Mouse (Mus musculus) kidney, embryonic 15.5 days (tissue): ENCODE results near the gene Sap30. TPM values are rescaled to one million over a fixed set of nuclear protein-coding genes. Genes with fewer than 3 reads are reported as not detected.
"Not testable (repeated sequence)": the region's sequence is repeated elsewhere in the genome, so short reads cannot be mapped to it uniquely, and the experiment has no call there.

Source experiments
- ATAC-seq: fragments of 200-750 bp; cut with Nextera tagmentation; replicated peaks from 2 replicates; pipeline ENCODE4 v1.8.0; 2017; ENCODE audit warnings: moderate TSS enrichment; ENCODE audit not compliant: low FRiP score
- H3K27ac ChIP-seq: fragments of 300-500 bp; sonication (generic); 2 replicates; pipeline ENCODE4 v1.5.1; 2015; ENCODE audit warnings: mild to moderate bottlenecking, inconsistent platforms
- H3K27me3 ChIP-seq: fragments of 300-500 bp; sonication (generic); 2 replicates; pipeline ENCODE4 v1.6.1; 2015; ENCODE audit warnings: inconsistent platforms
- H3K36me3 ChIP-seq: fragments of 300-500 bp; sonication (generic); 2 replicates; pipeline ENCODE4 v1.6.1; 2015; ENCODE audit warnings: inconsistent platforms
- H3K4me1 ChIP-seq: fragments of 300-500 bp; sonication (generic); 2 replicates; pipeline ENCODE4 v1.6.1; 2015; ENCODE audit warnings: inconsistent platforms
- H3K4me2 ChIP-seq: fragments of 300-500 bp; sonication (generic); 2 replicates; pipeline ENCODE4 v1.6.1; 2015; ENCODE audit warnings: moderate library complexity, mild to moderate bottlenecking, inconsistent platforms
- H3K4me3 ChIP-seq: fragments of 300-500 bp; sonication (generic); replicated peaks from 2 replicates; pipeline ENCODE4 v1.5.1; 2015; ENCODE audit warnings: mild to moderate bottlenecking, inconsistent platforms
- H3K9ac ChIP-seq: fragments of 300-500 bp; sonication (generic); 2 replicates; pipeline ENCODE4 v1.6.1; 2015; ENCODE audit warnings: mild to moderate bottlenecking, inconsistent platforms
- H3K9me3 ChIP-seq: fragments of 300-500 bp; sonication (generic); replicated peaks from 2 replicates; pipeline ENCODE4 v1.6.1; 2016; ENCODE audit warnings: inconsistent platforms
- WGBS: fragments of 180-500 bp; shearing (Covaris S2); methylation state at CpG from one replicate; pipeline ENCODE4 v1.1.7; 2015; ENCODE audit warnings: mixed read lengths; 5-methylcytosine and 5-hydroxymethylcytosine counted together
- polyA plus RNA-seq: library from polyadenylated mRNA; unstranded; fragments of >200 nt; fragmentation: Nextera tagmentation; extraction: Ambion mirVana; gene quantifications from 2 replicates; pipeline ENCODE4 v1.2.1, GENCODE M21; 2015

Gene Sap30
- polyA plus RNA-seq, 1 experiment from 2014 or later: 35.9 TPM

GRCm38 (mm10) chr8:57457942-57458341, 29.7 kb downstream of the Sap30 start:
- Histone ChIP-seq H3K4me2 (no peak overlapping the region), H3K9me3 (no peaks in the 10 kb centered on the region), H3K4me3 (no peak overlapping the region), H3K4me1 (no peaks in the 10 kb centered on the region), H3K27me3 (no peaks in the 10 kb centered on the region), H3K27ac (no peak overlapping the region), H3K9ac (no peak overlapping the region), H3K36me3 (no peaks in the 10 kb centered on the region)
- 66% methylated on average over 3 of the region's 3 CpGs for WGBS
- no peak for ATAC-seq

- no peak overlapping the region for H3K4me2 ChIP-seq
- H3K36me3 ChIP-seq: no peaks in the 10 kb centered on the region
- ATAC-seq: no peak
- no peak overlapping the region for H3K4me3 ChIP-seq
- no peak overlapping the region for H3K27ac ChIP-seq
- WGBS: 86% methylated on average over 6 of the region's 6 CpGs
- no peaks in the 10 kb centered on the region for H3K9me3 ChIP-seq
- H3K9ac ChIP-seq: no peak overlapping the region
- no peaks in the 10 kb centered on the region for H3K4me1 ChIP-seq
- H3K27me3 ChIP-seq: no peaks in the 10 kb centered on the region
These were observed 30.5 kb downstream of the Sap30 start for GRCm38 (mm10) chr8:57457152-57457551.

- Histone ChIP-seq H3K9ac (no peak within 1 kb of the TSS), H3K4me3 (no peak within 1 kb of the TSS), H3K4me1 (no peaks in the 10 kb centered on the region), H3K9me3 (no peaks in the 10 kb centered on the region), H3K36me3 (no peaks in the 10 kb centered on the region), H3K27me3 (no peaks in the 10 kb centered on the region), H3K27ac (no peak within 1 kb of the TSS), H3K4me2 (no peak within 1 kb of the TSS)
- 72% methylated on average over 3 of the region's 3 CpGs for WGBS
- no peak for ATAC-seq
These were observed 31.9 kb downstream of the Sap30 start, which contains the start of gene Scrg1 for GRCm38 (mm10) chr8:57455765-57456164. Scrg1 (plus strand) TSS chr8:57455923.

- H3K9ac ChIP-seq: no peak overlapping the region
- 87% methylated on average over 2 of the region's 2 CpGs for WGBS
- H3K27ac ChIP-seq: no peak overlapping the region
- H3K36me3 ChIP-seq: no peaks in the 10 kb centered on the region
- no peak overlapping the region for H3K4me3 ChIP-seq
- H3K4me2 ChIP-seq: no peak overlapping the region
- ATAC-seq: no peak
- no peaks in the 10 kb centered on the region for H3K27me3 ChIP-seq
- no peaks in the 10 kb centered on the region for H3K9me3 ChIP-seq
- no peaks in the 10 kb centered on the region for H3K4me1 ChIP-seq
These were observed 34.3 kb downstream of the Sap30 start for GRCm38 (mm10) chr8:57453361-57453760.

- ATAC-seq: no peak
- Histone ChIP-seq H3K27me3 (no peaks in the 10 kb centered on the region), H3K9ac (no peak overlapping the region), H3K4me3 (no peak overlapping the region), H3K36me3 (no peaks in the 10 kb centered on the region), H3K4me2 (no peak overlapping the region), H3K27ac (no peak overlapping the region), H3K4me1 (no peaks in the 10 kb centered on the region), H3K9me3 (no peaks in the 10 kb centered on the region)
- WGBS: 96% methylated on average over 4 of the region's 4 CpGs
These were observed 35.8 kb downstream of the Sap30 start for GRCm38 (mm10) chr8:57451896-57452295.

GRCm38 (mm10) chr8:57450726-57451125, 36.9 kb downstream of the Sap30 start:
- no peaks in the 10 kb centered on the region for H3K9me3 ChIP-seq
- no peak overlapping the region for H3K9ac ChIP-seq
- ATAC-seq: no peak
- WGBS: 75% methylated on average over 7 of the region's 7 CpGs
- no peaks in the 10 kb centered on the region for H3K36me3 ChIP-seq
- H3K4me1 ChIP-seq: no peaks in the 10 kb centered on the region
- H3K4me3 ChIP-seq: no peak overlapping the region
- H3K4me2 ChIP-seq: no peak overlapping the region
- H3K27me3 ChIP-seq: no peaks in the 10 kb centered on the region
- no peak overlapping the region for H3K27ac ChIP-seq

GRCm38 (mm10) chr8:57445901-57446300, 41.8 kb downstream of the Sap30 start:
- not testable (repeated sequence) for H3K9me3 ChIP-seq, H3K27me3 ChIP-seq, H3K4me3 ChIP-seq, H3K9ac ChIP-seq, ATAC-seq, H3K27ac ChIP-seq, H3K4me1 ChIP-seq, H3K36me3 ChIP-seq, H3K4me2 ChIP-seq
- 84% methylated on average over 5 of the region's 5 CpGs for WGBS

- no peaks in the 10 kb centered on the region for H3K36me3 ChIP-seq
- H3K27ac ChIP-seq: no peak overlapping the region
- 78% methylated on average over 4 of the region's 4 CpGs for WGBS
- no peaks in the 10 kb centered on the region for H3K9me3 ChIP-seq
- ATAC-seq: no peak
- no peak overlapping the region for H3K9ac ChIP-seq
- H3K4me2 ChIP-seq: no peak overlapping the region
- no peaks in the 10 kb centered on the region for H3K27me3 ChIP-seq
- no peak overlapping the region for H3K4me3 ChIP-seq
- no peaks in the 10 kb centered on the region for H3K4me1 ChIP-seq
These were observed 44.4 kb downstream of the Sap30 start for GRCm38 (mm10) chr8:57443289-57443688.

GRCm38 (mm10) chr8:57441556-57441955, 46.1 kb downstream of the Sap30 start:
- Histone ChIP-seq H3K4me3 (no peak overlapping the region), H3K9me3 (no peaks in the 10 kb centered on the region), H3K27me3 (no peaks in the 10 kb centered on the region), H3K36me3 (no peaks in the 10 kb centered on the region), H3K27ac (no peak overlapping the region), H3K4me1 (no peaks in the 10 kb centered on the region), H3K4me2 (no peak overlapping the region), H3K9ac (no peak overlapping the region)
- WGBS: 86% methylated on average over 5 of the region's 5 CpGs
- ATAC-seq: no peak

- Histone ChIP-seq H3K9me3 (no peaks in the 10 kb centered on the region), H3K27ac (no peak overlapping the region), H3K9ac (no peak overlapping the region), H3K4me2 (no peak overlapping the region), H3K4me1 (no peaks in the 10 kb centered on the region), H3K27me3 (no peaks in the 10 kb centered on the region), H3K36me3 (no peaks in the 10 kb centered on the region), H3K4me3 (no peak overlapping the region)
- no peak for ATAC-seq
- WGBS: 69% methylated on average over 4 of the region's 4 CpGs
These were observed 46.5 kb downstream of the Sap30 start for GRCm38 (mm10) chr8:57441131-57441530.

- no peak for ATAC-seq
- Histone ChIP-seq H3K4me3 (no peak overlapping the region), H3K9me3 (no peaks in the 10 kb centered on the region), H3K27me3 (no peaks in the 10 kb centered on the region), H3K4me2 (no peak overlapping the region), H3K27ac (no peak overlapping the region), H3K36me3 (no peaks in the 10 kb centered on the region), H3K9ac (no peak overlapping the region), H3K4me1 (peaks cover 6% of the 10 kb centered on the region; the same call in 1 of the 2 replicates)
- WGBS: 85% methylated on average over 9 of the region's 9 CpGs
These were observed 51.2 kb downstream of the Sap30 start for GRCm38 (mm10) chr8:57436437-57436796.

- Histone ChIP-seq H3K27me3 (no peaks in the 10 kb centered on the region), H3K4me3 (no peak overlapping the region), H3K36me3 (no peaks in the 10 kb centered on the region), H3K9me3 (no peaks in the 10 kb centered on the region), H3K9ac (no peak overlapping the region), H3K27ac (no peak overlapping the region), H3K4me2 (no peak overlapping the region), H3K4me1 (peaks cover 6% of the 10 kb centered on the region; the same call in 1 of the 2 replicates)
- WGBS: 41% methylated on average over 18 of the region's 18 CpGs
- ATAC-seq: no peak
These were observed 51.8 kb downstream of the Sap30 start for GRCm38 (mm10) chr8:57435768-57436436.

- H3K9me3 ChIP-seq: no peaks in the 10 kb centered on the region
- WGBS: 69% methylated on average over 5 of the region's 5 CpGs
- no peak overlapping the region for H3K4me3 ChIP-seq
- no peak for ATAC-seq
- no peak overlapping the region for H3K27ac ChIP-seq
- H3K36me3 ChIP-seq: no peaks in the 10 kb centered on the region
- peaks cover 12% of the 10 kb centered on the region for H3K27me3 ChIP-seq
- peaks cover 11% of the 10 kb centered on the region for H3K4me1 ChIP-seq
- no peak overlapping the region for H3K9ac ChIP-seq
- no peak overlapping the region for H3K4me2 ChIP-seq
These were observed 54.9 kb downstream of the Sap30 start for GRCm38 (mm10) chr8:57432802-57433201.
